Mouse (Mus musculus) liver, embryonic 14.5 days (tissue): ENCODE results near the gene Tmem184b. TPM values are rescaled to one million over a fixed set of nuclear protein-coding genes. Genes with fewer than 3 reads are reported as not detected.
A peak's percentile ranks its signal among the peaks of the same experiment; 100 is the strongest.

Source experiments
- ATAC-seq: fragments of 200-750 bp; cut with Nextera tagmentation; 2 replicates; pipeline ENCODE4 v1.8.0; 2017; ENCODE audit warnings: moderate number of reproducible peaks, mild to moderate bottlenecking, moderate library complexity; ENCODE audit not compliant: insufficient read depth
- DNase-seq, 3 experiments: peaks; one replicate each; pipeline ENCODE4 v3.0.0-alpha.2; 2012 to 2013; ENCODE audit warnings: low read depth in 3 of 3, low spot score in 3 of 3
- H3K27ac ChIP-seq: fragments of 300-500 bp; sonication (generic); 2 replicates; pipeline ENCODE4 v1.5.1; 2014; ENCODE audit warnings: moderate library complexity, mild to moderate bottlenecking, control low read depth, inconsistent platforms
- H3K27me3 ChIP-seq: fragments of 300-500 bp; sonication (generic); 2 replicates; pipeline ENCODE4 v1.6.1; 2014; ENCODE audit warnings: mild to moderate bottlenecking, low read length, moderate library complexity; ENCODE audit not compliant: control insufficient read depth, insufficient read depth
- H3K36me3 ChIP-seq: fragments of 300-500 bp; sonication (generic); replicated peaks from 2 replicates; pipeline ENCODE4 v1.6.1; 2014; ENCODE audit warnings: low read depth; ENCODE audit not compliant: control insufficient read depth, insufficient read depth
- H3K4me1 ChIP-seq, 2 experiments: fragments of 200-500 bp in 1 of 2; fragments of 300-500 bp in 1 of 2; sonication (generic) in 1 of 2; replicated peaks; 2 replicates each; pipeline ENCODE4 v1.6.1; 2012 to 2014; ENCODE audit warnings: antibody characterized with exemption in 1 of 2, inconsistent platforms in 1 of 2, low read length in 1 of 2; ENCODE audit not compliant: control insufficient read depth in 2 of 2, insufficient read depth in 2 of 2
- H3K4me2 ChIP-seq: fragments of 300-500 bp; sonication (generic); 2 replicates; pipeline ENCODE4 v1.6.1; 2014; ENCODE audit warnings: low read depth, mild to moderate bottlenecking, control low read depth, moderate library complexity
- H3K4me3 ChIP-seq, 2 experiments: fragments of 200-500 bp in 1 of 2; fragments of 300-500 bp in 1 of 2; sonication (generic) in 1 of 2; 2 replicates each; pipeline ENCODE4 v1.5.1; 2012 to 2014; ENCODE audit warnings: low read depth in 2 of 2, low read length in 2 of 2, mild to moderate bottlenecking in 2 of 2, control low read depth in 1 of 2, inconsistent platforms in 1 of 2, moderate library complexity in 1 of 2; ENCODE audit not compliant: insufficient read depth in 1 of 2
- H3K9ac ChIP-seq: fragments of 300-500 bp; sonication (generic); replicated peaks from 2 replicates; pipeline ENCODE4 v1.6.1; 2014; ENCODE audit warnings: mild to moderate bottlenecking, control low read depth, moderate library complexity
- H3K9me3 ChIP-seq: fragments of 300-500 bp; sonication (generic); 2 replicates; pipeline ENCODE4 v1.6.1; 2016; ENCODE audit warnings: low read length, mixed read lengths; ENCODE audit not compliant: control insufficient read depth
- CTCF ChIP-seq: IDR thresholded peaks from 2 replicates; pipeline ENCODE4 v1.5.1; 2016; ENCODE audit warnings: antibody characterized with exemption, low read depth, control low read depth
- EP300 ChIP-seq: IDR thresholded peaks from 2 replicates; pipeline ENCODE4 v1.6.1; 2016; ENCODE audit warnings: antibody characterized with exemption, low read depth
- WGBS: fragments of 180-500 bp; shearing (Covaris S2); extraction: QIAGEN DNeasy Blood & Tissue Kit; methylation state at CpG from one replicate; pipeline ENCODE4 v1.1.7; 2014; ENCODE audit not compliant: insufficient replicate concordance; 5-methylcytosine and 5-hydroxymethylcytosine counted together
- polyA plus RNA-seq, 2 experiments: library from polyadenylated mRNA; depleted of rRNA in 1 of 2; stranded (reverse) in 1 of 2; unstranded in 1 of 2; fragments of >200 nt; fragmentation: Nextera tagmentation in 1 of 2; extraction: Ambion mirVana in 1 of 2; gene quantifications; 2 replicates each; pipeline versions ENCODE4 v1.2.1 to v1.2.3; 2012 to 2014

The Tmem184b gene
- polyA plus RNA-seq, 2 experiments, result 5.7 to 7.2 TPM

- Histone ChIP-seq H3K4me3 (no peak overlapping the region), H3K9me3 (no peaks in the 10 kb centered on the region), H3K27ac (no peak overlapping the region), H3K4me2 (peak overlapping the region; percentile 77), H3K4me1 (peaks cover 4 to 16% of the 10 kb centered on the region in 2 experiments), H3K36me3 (no peaks in the 10 kb centered on the region), H3K27me3 (peaks cover 4% of the 10 kb centered on the region), H3K9ac (no peak overlapping the region)
- 42% methylated on average over 12 of the region's 12 CpGs for WGBS
- TF ChIP-seq EP300, result no peak
- ATAC-seq (no peak), DNase-seq (no peak)
These were observed 45.2 kb downstream of the Tmem184b start for GRCm38 (mm10) chr15:79357974-79358690.

GRCm38 (mm10) chr15:79357036-79357911, 46.1 kb downstream of the Tmem184b start:
- H3K4me2 ChIP-seq, result peak overlapping the region; percentile 77
- DNase-seq, result peak; percentile 44 to 55 (median 52)
- H3K4me1 ChIP-seq, result peaks cover 4 to 16% of the 10 kb centered on the region in 2 experiments
- no peaks in the 10 kb centered on the region for H3K9me3 ChIP-seq
- H3K27ac ChIP-seq, result no peak overlapping the region
- WGBS, result under 1% methylated on average over 66 of the region's 77 CpGs
- no peaks in the 10 kb centered on the region for H3K36me3 ChIP-seq
- peak overlapping the region; percentile 28 to 45 for H3K4me3 ChIP-seq
- peaks cover 4% of the 10 kb centered on the region for H3K27me3 ChIP-seq
- peak; percentile 85 for ATAC-seq
- no peak for TF ChIP-seq EP300
- no peak; the same call in 1 of the 2 replicates for TF ChIP-seq CTCF
- H3K9ac ChIP-seq, result peak overlapping the region; percentile 46

GRCm38 (mm10) chr15:79356481-79356880, 46.9 kb downstream of the Tmem184b start:
- no peak for ATAC-seq
- H3K27me3 ChIP-seq, result peaks cover 4% of the 10 kb centered on the region
- H3K9ac ChIP-seq, result no peak overlapping the region
- H3K36me3 ChIP-seq, result no peaks in the 10 kb centered on the region
- WGBS, result 59% methylated on average over 8 of the region's 8 CpGs
- peaks cover 4 to 16% of the 10 kb centered on the region in 2 experiments for H3K4me1 ChIP-seq
- TF ChIP-seq CTCF, result no peak
- TF ChIP-seq EP300, result no peak
- no peak for DNase-seq
- peak overlapping the region; percentile 77 for H3K4me2 ChIP-seq
- H3K9me3 ChIP-seq, result no peaks in the 10 kb centered on the region
- H3K4me3 ChIP-seq, result no peak overlapping the region
- H3K27ac ChIP-seq, result no peak overlapping the region

- DNase-seq, result no peak
- peaks cover 4% of the 10 kb centered on the region for H3K27me3 ChIP-seq
- H3K27ac ChIP-seq, result no peak overlapping the region
- no peak overlapping the region for H3K4me2 ChIP-seq
- H3K4me1 ChIP-seq, result peaks cover 4 to 21% of the 10 kb centered on the region in 2 experiments
- no peak overlapping the region for H3K4me3 ChIP-seq
- ATAC-seq, result no peak
- no peaks in the 10 kb centered on the region for H3K9me3 ChIP-seq
- TF ChIP-seq EP300 (no peak), CTCF (no peak)
- WGBS, result 21% methylated on average over 4 of the region's 4 CpGs
- no peaks in the 10 kb centered on the region for H3K36me3 ChIP-seq
- no peak overlapping the region for H3K9ac ChIP-seq
These were observed 48.8 kb downstream of the Tmem184b start for GRCm38 (mm10) chr15:79354619-79355018.

- Histone ChIP-seq H3K4me2 (no peak overlapping the region), H3K36me3 (no peaks in the 10 kb centered on the region), H3K9ac (no peak overlapping the region), H3K4me1 (peaks cover 4 to 21% of the 10 kb centered on the region in 2 experiments), H3K4me3 (no peak overlapping the region), H3K27me3 (peaks cover 4% of the 10 kb centered on the region), H3K27ac (no peak overlapping the region), H3K9me3 (no peaks in the 10 kb centered on the region)
- DNase-seq, result no peak
- WGBS, result 64% methylated on average over 5 of the region's 5 CpGs
- no peak for ATAC-seq
- TF ChIP-seq CTCF (no peak), EP300 (no peak)
These were observed 49.6 kb downstream of the Tmem184b start for GRCm38 (mm10) chr15:79353690-79354305.
